Mouse (Mus musculus) embryonic facial prominence, embryonic 12.5 days (tissue): Measurements from ENCODE around the gene Arhgdib. TPM values are rescaled to one million over a fixed set of nuclear protein-coding genes. Genes with fewer than 3 reads are reported as not detected.

Experiments used
- ATAC-seq: fragments of 200-750 bp; cut with Nextera tagmentation; 2 replicates; pipeline ENCODE4 v1.8.0; 2017; ENCODE audit not compliant: insufficient number of reproducible peaks, insufficient read depth, low FRiP score, low TSS enrichment
- H3K27ac ChIP-seq: fragments of 300-500 bp; sonication (generic); 2 replicates; pipeline ENCODE4 v1.5.1; 2016; ENCODE audit warnings: mild to moderate bottlenecking
- H3K27me3 ChIP-seq: fragments of 300-500 bp; sonication (generic); 2 replicates; pipeline ENCODE4 v1.6.1; 2016; ENCODE audit warnings: mild to moderate bottlenecking, moderate library complexity
- H3K36me3 ChIP-seq: fragments of 300-500 bp; sonication (generic); 2 replicates; pipeline ENCODE4 v1.6.1; 2016; ENCODE audit warnings: mild to moderate bottlenecking
- H3K4me1 ChIP-seq: fragments of 300-500 bp; sonication (generic); 2 replicates; pipeline ENCODE4 v1.6.1; 2016
- H3K4me2 ChIP-seq: fragments of 300-500 bp; sonication (generic); replicated peaks from 2 replicates; pipeline ENCODE4 v1.6.1; 2016; ENCODE audit warnings: mild to moderate bottlenecking, moderate library complexity
- H3K4me3 ChIP-seq: fragments of 300-500 bp; sonication (generic); 2 replicates; pipeline ENCODE4 v1.5.1; 2016; ENCODE audit warnings: mild to moderate bottlenecking
- H3K9ac ChIP-seq: fragments of 300-500 bp; sonication (generic); 2 replicates; pipeline ENCODE4 v1.6.1; 2016; ENCODE audit warnings: mild to moderate bottlenecking, moderate library complexity
- H3K9me3 ChIP-seq: fragments of 300-500 bp; sonication (generic); 2 replicates; pipeline ENCODE4 v1.6.1; 2016; ENCODE audit warnings: mild to moderate bottlenecking, moderate library complexity
- WGBS: fragments of 180-500 bp; shearing (Covaris S2); methylation state at CpG from one replicate; pipeline ENCODE4 v1.1.7; 2016; 5-methylcytosine and 5-hydroxymethylcytosine counted together
- polyA plus RNA-seq: library from polyadenylated mRNA; unstranded; fragments of >200 nt; fragmentation: Nextera tagmentation; extraction: Ambion mirVana; gene quantifications from 2 replicates; pipeline ENCODE4 v1.2.1, GENCODE M21; 2016

Arhgdib gene
- polyA plus RNA-seq, 1 experiment from 2014 or later: 58.5 TPM

DNA sequence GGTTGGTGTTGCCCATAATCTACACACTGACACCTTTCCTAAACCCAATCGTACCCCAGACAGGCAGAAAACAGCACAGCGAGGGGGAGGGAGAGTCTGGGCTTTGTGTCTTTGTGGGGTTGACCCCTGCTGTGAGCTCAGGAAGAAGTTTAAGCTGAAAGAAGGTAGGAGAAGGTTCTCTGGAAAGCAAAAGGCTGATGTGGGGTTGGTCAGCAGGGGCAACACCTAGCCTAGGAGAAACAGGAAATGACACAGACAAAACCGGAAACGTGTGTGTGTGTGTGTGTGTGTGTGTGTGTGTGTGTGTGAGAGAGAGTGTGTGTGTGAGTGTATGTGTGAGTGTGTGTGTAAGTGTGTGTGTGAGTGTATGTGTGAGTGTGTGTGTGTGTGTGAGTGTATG is 25.8 kb upstream of the Arhgdib start:
- Histone ChIP-seq H3K36me3 (no peaks in the 10 kb centered on the region), H3K9ac (no peak overlapping the region), H3K4me1 (no peaks in the 10 kb centered on the region), H3K27ac (no peak overlapping the region), H3K4me3 (no peak overlapping the region), H3K9me3 (no peaks in the 10 kb centered on the region), H3K4me2 (no peak overlapping the region), H3K27me3 (no peaks in the 10 kb centered on the region)
- WGBS: 71% methylated on average over 4 of the region's 4 CpGs
- ATAC-seq: no peak

- WGBS: 69% methylated on average over 10 of the region's 10 CpGs
- Histone ChIP-seq H3K27ac (no peak overlapping the region), H3K4me1 (no peaks in the 10 kb centered on the region), H3K9me3 (no peaks in the 10 kb centered on the region), H3K27me3 (no peaks in the 10 kb centered on the region), H3K36me3 (no peaks in the 10 kb centered on the region), H3K4me2 (no peak overlapping the region), H3K4me3 (no peak overlapping the region), H3K9ac (no peak overlapping the region)
- ATAC-seq: no peak
Observed at GRCm38 (mm10) chr6:136965912-136966311, 24.2 kb upstream of the Arhgdib start.

GRCm38 (mm10) chr6:136964609-136965510 is 23.2 kb upstream of the Arhgdib start:
- H3K4me3 ChIP-seq: no peak overlapping the region
- H3K4me1 ChIP-seq: no peaks in the 10 kb centered on the region
- H3K27ac ChIP-seq: no peak overlapping the region
- H3K9ac ChIP-seq: no peak overlapping the region
- no peaks in the 10 kb centered on the region for H3K36me3 ChIP-seq
- ATAC-seq: no peak
- no peak overlapping the region for H3K4me2 ChIP-seq
- no peaks in the 10 kb centered on the region for H3K9me3 ChIP-seq
- 66% methylated on average over 13 of the region's 13 CpGs for WGBS
- no peaks in the 10 kb centered on the region for H3K27me3 ChIP-seq

DNA sequence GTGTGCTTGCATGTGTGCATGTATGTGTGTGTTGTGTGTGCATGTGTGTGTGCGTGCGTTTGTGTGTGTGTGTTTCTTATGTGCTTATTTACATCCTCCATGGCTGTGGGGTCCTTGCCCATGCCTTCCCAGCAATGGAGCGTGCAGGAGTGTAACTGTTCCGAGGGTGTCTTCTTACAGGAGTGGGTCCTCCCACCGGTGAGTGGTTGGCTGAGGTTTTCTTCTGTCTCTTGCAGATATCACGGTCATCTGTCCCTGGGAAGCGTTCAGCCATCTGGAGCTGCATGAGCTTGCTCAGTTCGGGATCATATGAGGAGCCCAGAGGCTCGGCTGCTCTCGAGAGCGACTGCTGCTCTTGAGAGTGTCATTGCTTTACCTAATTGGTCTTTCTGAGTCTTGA is 21.3 kb upstream of the Arhgdib start:
- 70% methylated on average over 11 of the region's 11 CpGs for WGBS

DNA sequence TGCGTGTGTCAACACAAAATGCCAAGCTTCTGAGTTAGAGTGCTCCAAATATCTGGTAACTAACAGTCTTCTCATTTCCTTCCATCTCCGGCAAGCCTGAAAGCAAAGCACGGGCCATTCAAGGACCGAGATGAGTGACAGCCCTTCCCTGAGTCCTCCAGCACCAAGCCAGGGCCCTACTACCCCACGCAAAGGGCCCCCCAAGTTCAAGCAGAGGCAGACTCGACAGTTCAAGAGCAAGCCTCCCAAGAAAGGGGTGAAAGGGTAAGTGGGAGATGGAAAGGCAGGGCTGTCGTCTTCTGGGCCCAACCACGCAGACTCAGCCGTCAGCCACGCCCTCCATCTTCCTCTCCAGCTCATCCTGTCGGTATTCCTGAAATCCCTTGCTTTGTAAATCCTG is 17.4 kb upstream of the Arhgdib start:
- no peaks in the 10 kb centered on the region for H3K9me3 ChIP-seq
- H3K4me1 ChIP-seq: no peaks in the 10 kb centered on the region
- H3K27ac ChIP-seq: no peak overlapping the region
- H3K27me3 ChIP-seq: no peaks in the 10 kb centered on the region
- H3K4me3 ChIP-seq: no peak overlapping the region
- WGBS: 66% methylated on average over 11 of the region's 11 CpGs
- H3K36me3 ChIP-seq: no peaks in the 10 kb centered on the region
- ATAC-seq: no peak
- H3K4me2 ChIP-seq: no peak overlapping the region
- H3K9ac ChIP-seq: no peak overlapping the region

More for the DNA sequence above, 21.3 kb upstream of the Arhgdib start:
- Histone ChIP-seq H3K4me2 (no peak overlapping the region), H3K9me3 (no peaks in the 10 kb centered on the region), H3K4me1 (no peaks in the 10 kb centered on the region), H3K36me3 (no peaks in the 10 kb centered on the region), H3K27ac (no peak overlapping the region), H3K27me3 (no peaks in the 10 kb centered on the region), H3K9ac (no peak overlapping the region), H3K4me3 (no peak overlapping the region)
- ATAC-seq: no peak

DNA sequence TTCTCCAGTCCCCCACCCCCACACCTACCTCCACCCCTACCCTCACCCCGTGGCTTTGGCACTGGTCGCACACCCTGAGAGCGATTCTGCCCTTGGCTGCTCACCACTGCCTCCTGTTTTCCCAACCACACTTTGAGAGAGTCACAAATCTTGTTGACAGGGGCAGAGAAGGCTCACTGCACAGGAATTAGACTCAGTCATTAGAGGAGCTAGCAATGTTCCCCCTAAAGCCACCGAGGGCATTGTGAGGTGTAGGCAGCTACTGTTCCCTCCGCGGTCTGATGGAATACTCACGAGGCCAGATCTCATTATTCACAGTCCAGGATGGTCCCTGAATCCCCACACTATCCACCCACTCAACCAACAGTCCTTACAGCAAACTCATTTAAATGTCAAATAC is 15.4 kb upstream of the Arhgdib start:
- H3K9me3 ChIP-seq: no peaks in the 10 kb centered on the region
- no peaks in the 10 kb centered on the region for H3K36me3 ChIP-seq
- WGBS: 76% methylated on average over 7 of the region's 7 CpGs
- ATAC-seq: no peak
- H3K4me1 ChIP-seq: no peaks in the 10 kb centered on the region
- H3K27me3 ChIP-seq: no peaks in the 10 kb centered on the region
- no peak overlapping the region for H3K9ac ChIP-seq
- H3K4me3 ChIP-seq: no peak overlapping the region
- H3K4me2 ChIP-seq: no peak overlapping the region
- H3K27ac ChIP-seq: no peak overlapping the region

DNA sequence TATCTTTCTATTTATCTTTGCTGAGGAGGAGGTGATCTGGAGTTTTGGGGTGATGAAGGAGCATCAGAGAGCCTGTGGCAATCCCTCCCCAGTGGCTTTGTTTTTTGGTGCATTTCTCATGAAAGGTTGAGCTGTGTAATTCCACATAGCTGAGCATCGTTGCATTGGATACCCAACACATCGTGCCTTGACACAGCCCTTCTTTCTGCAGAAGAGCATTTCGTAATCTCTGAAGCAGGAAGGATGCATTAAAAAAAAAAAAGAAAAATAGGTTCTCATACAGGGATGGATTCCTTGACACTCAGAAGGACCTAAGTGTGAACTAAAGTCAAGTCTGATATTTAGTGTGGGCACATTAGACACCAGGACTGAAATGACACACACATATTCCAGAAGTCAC is 13.5 kb upstream of the Arhgdib start:
- no peaks in the 10 kb centered on the region for H3K9me3 ChIP-seq
- H3K36me3 ChIP-seq: no peaks in the 10 kb centered on the region
- 89% methylated on average over 3 of the region's 3 CpGs for WGBS
- no peak overlapping the region for H3K9ac ChIP-seq
- no peak overlapping the region for H3K4me3 ChIP-seq
- H3K4me2 ChIP-seq: no peak overlapping the region
- no peaks in the 10 kb centered on the region for H3K27me3 ChIP-seq
- no peaks in the 10 kb centered on the region for H3K4me1 ChIP-seq
- H3K27ac ChIP-seq: no peak overlapping the region
- no peak for ATAC-seq

GRCm38 (mm10) chr6:136954715-136955114 is 13.0 kb upstream of the Arhgdib start:
- WGBS: 82% methylated on average over 8 of the region's 8 CpGs
- H3K27me3 ChIP-seq: no peaks in the 10 kb centered on the region

GRCm38 (mm10) chr6:136954192-136954591 is 12.5 kb upstream of the Arhgdib start:
- H3K9me3 ChIP-seq: no peaks in the 10 kb centered on the region
- no peak overlapping the region for H3K27ac ChIP-seq
- H3K4me2 ChIP-seq: no peak overlapping the region
- no peak overlapping the region for H3K9ac ChIP-seq
- no peak for ATAC-seq
- WGBS: 83% methylated on average over 6 of the region's 6 CpGs
- no peaks in the 10 kb centered on the region for H3K4me1 ChIP-seq
- no peaks in the 10 kb centered on the region for H3K27me3 ChIP-seq
- no peak overlapping the region for H3K4me3 ChIP-seq
- H3K36me3 ChIP-seq: no peaks in the 10 kb centered on the region

More at GRCm38 (mm10) chr6:136954715-136955114, 13.0 kb upstream of the Arhgdib start:
- Histone ChIP-seq H3K4me2 (no peak overlapping the region), H3K36me3 (no peaks in the 10 kb centered on the region), H3K27ac (no peak overlapping the region), H3K4me3 (no peak overlapping the region), H3K9ac (no peak overlapping the region), H3K4me1 (no peaks in the 10 kb centered on the region), H3K9me3 (no peaks in the 10 kb centered on the region)
- ATAC-seq: no peak

GRCm38 (mm10) chr6:136952930-136953329 is 11.2 kb upstream of the Arhgdib start:
- H3K27me3 ChIP-seq: no peaks in the 10 kb centered on the region
- WGBS: 90% methylated on average over 9 of the region's 9 CpGs
- H3K9me3 ChIP-seq: no peaks in the 10 kb centered on the region
- no peak overlapping the region for H3K4me3 ChIP-seq
- H3K36me3 ChIP-seq: no peaks in the 10 kb centered on the region
- H3K27ac ChIP-seq: no peak overlapping the region
- H3K4me2 ChIP-seq: no peak overlapping the region
- ATAC-seq: no peak
- no peaks in the 10 kb centered on the region for H3K4me1 ChIP-seq
- no peak overlapping the region for H3K9ac ChIP-seq

DNA sequence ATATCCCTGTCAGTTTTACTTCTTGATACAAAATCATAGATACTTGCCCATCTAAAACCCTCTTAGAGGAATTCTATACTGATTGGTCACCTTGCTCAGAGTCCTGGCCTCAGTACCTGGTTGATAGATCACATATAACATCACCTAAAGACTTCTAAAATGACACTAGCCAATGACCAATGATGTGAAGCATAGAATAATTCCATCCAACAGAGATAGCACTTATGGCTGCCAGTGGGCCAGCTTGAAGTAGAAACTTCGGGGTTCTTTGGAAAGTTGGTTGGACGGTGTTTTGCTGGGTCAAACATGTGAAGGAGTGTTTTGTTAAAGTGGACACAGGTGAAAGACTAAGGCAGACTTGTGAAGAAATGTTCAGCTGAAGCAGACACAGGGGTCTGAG is 8.5 kb upstream of the Arhgdib start:
- Histone ChIP-seq H3K4me2 (no peak overlapping the region), H3K4me1 (peaks cover 6% of the 10 kb centered on the region; the same call in 1 of the 2 replicates), H3K27ac (no peak overlapping the region), H3K9ac (no peak overlapping the region), H3K4me3 (no peak overlapping the region), H3K36me3 (no peaks in the 10 kb centered on the region), H3K9me3 (no peaks in the 10 kb centered on the region), H3K27me3 (no peaks in the 10 kb centered on the region)
- no peak for ATAC-seq
- WGBS: 90% methylated on average over 2 of the region's 2 CpGs

GRCm38 (mm10) chr6:136947716-136948115 is 6.0 kb upstream of the Arhgdib start:
- Histone ChIP-seq H3K9ac (no peak overlapping the region), H3K4me3 (no peak overlapping the region), H3K4me1 (peaks cover 6% of the 10 kb centered on the region; the same call in 1 of the 2 replicates), H3K27ac (no peak overlapping the region), H3K36me3 (no peaks in the 10 kb centered on the region), H3K27me3 (no peaks in the 10 kb centered on the region), H3K4me2 (no peak overlapping the region), H3K9me3 (no peaks in the 10 kb centered on the region)
- ATAC-seq: no peak
- WGBS: 46% methylated on average over 4 of the region's 4 CpGs
